Mouse (Mus musculus): ENCODE measurements at regions not wholly inside any gene's neighbourhood (a gene's known extent, or its start where the extent isn't known, plus 50 kb on each side); places are given as distances from the start of the nearest gene placed in this dataset.

GRCm38 (mm10) chr1:79944231-79944630 is 83.3 kb upstream of the Serpine2 start:
- TF ChIP-seq CTCF (IDR thresholded peaks at IDR 0.05; ENCODE audit: low read depth), result no peak
- TF ChIP-seq EP300 (IDR thresholded peaks at IDR 0.05; ENCODE audit: low read depth), result no peak
- H3K4me3 ChIP-seq (ENCODE audit: low read depth, low read length), result no peak overlapping the region
- no peak for DNase-seq (ENCODE audit: low spot score)
- H3K4me1 ChIP-seq (ENCODE audit: control insufficient read depth, insufficient read depth), result no peaks in the 10 kb centered on the region
- 54% methylated on average over 4 of the region's 4 CpGs for WGBS
- no peaks in the 10 kb centered on the region for H3K36me3 ChIP-seq (replicated peaks; ENCODE audit: control insufficient read depth, insufficient read depth, low read length)
- no peak overlapping the region for H3K9ac ChIP-seq (replicated peaks; ENCODE audit: low read depth, low read length)
- no peaks in the 10 kb centered on the region for H3K27me3 ChIP-seq (ENCODE audit: control insufficient read depth, insufficient read depth, low read length)
- ATAC-seq (ENCODE audit: insufficient read depth, low read depth), result no peak
- H3K27ac ChIP-seq (ENCODE audit: low read depth), result no peak overlapping the region
- H3K9me3 ChIP-seq (replicated peaks; ENCODE audit: control insufficient read depth, low read length), result no peaks in the 10 kb centered on the region
- H3K4me2 ChIP-seq (ENCODE audit: low read depth, low read length), result no peak overlapping the region

DNA sequence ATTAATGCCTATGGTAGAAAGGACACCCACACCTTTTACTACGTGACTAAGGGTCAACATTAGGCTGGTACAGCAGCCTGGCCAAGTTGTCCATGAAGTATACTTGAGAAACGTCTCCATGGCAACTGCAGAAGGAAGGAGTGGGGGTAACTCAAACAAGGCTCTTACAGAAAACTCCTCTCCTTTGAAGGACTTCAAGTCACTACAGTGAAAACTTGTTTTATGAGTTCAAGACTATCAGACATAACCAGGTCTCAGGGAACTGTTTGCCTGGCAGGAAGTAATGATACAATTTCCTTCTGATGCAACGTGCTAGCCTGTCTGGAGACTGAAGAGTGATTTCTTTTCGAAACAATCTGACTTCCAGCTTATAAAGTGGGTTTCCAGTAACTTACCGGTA is 71.5 kb upstream of the Serpine2 start:
- Histone ChIP-seq H3K36me3 (replicated peaks; ENCODE audit: control insufficient read depth, insufficient read depth, low read length) (no peaks in the 10 kb centered on the region), H3K9ac (replicated peaks; ENCODE audit: low read depth, low read length) (no peak overlapping the region), H3K4me1 (ENCODE audit: control insufficient read depth, insufficient read depth) (no peaks in the 10 kb centered on the region), H3K27me3 (ENCODE audit: control insufficient read depth, insufficient read depth, low read length) (no peaks in the 10 kb centered on the region), H3K4me3 (ENCODE audit: low read depth, low read length) (no peak overlapping the region), H3K9me3 (replicated peaks; ENCODE audit: control insufficient read depth, low read length) (no peaks in the 10 kb centered on the region), H3K27ac (ENCODE audit: low read depth) (no peak overlapping the region), H3K4me2 (ENCODE audit: low read depth, low read length) (no peak overlapping the region)
- no peak for TF ChIP-seq CTCF (IDR thresholded peaks at IDR 0.05; ENCODE audit: low read depth)
- TF ChIP-seq EP300 (IDR thresholded peaks at IDR 0.05; ENCODE audit: low read depth), result no peak
- 64% methylated on average over 5 of the region's 5 CpGs for WGBS
- DNase-seq (ENCODE audit: low spot score) (no peak), ATAC-seq (ENCODE audit: insufficient read depth, low read depth) (no peak)

DNA sequence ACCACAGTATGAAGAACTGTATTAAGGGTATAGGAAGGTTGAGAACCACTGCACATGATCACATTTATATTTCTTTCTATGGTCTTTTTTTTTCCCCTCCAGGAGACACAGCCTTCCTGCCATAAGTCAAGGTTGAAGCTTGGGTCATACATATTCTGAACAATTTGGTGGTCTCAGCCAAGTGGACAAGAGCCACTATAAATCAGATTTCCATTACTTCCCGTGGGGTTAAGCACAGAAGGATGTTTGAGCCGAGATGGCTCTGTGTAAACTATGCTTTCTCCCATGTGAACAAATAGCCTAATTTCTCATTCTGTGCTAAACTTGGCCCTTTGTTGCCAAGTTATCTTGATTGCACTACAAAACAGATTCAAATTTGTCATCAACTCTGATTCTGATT is 66.8 kb upstream of the Serpine2 start:
- no peaks in the 10 kb centered on the region for H3K27me3 ChIP-seq (ENCODE audit: control insufficient read depth, insufficient read depth, low read length)
- no peak for TF ChIP-seq EP300 (IDR thresholded peaks at IDR 0.05; ENCODE audit: low read depth)
- TF ChIP-seq CTCF (IDR thresholded peaks at IDR 0.05; ENCODE audit: low read depth), result no peak
- no peak for DNase-seq (ENCODE audit: low spot score)
- no peak overlapping the region for H3K4me2 ChIP-seq (ENCODE audit: low read depth, low read length)
- no peaks in the 10 kb centered on the region for H3K9me3 ChIP-seq (replicated peaks; ENCODE audit: control insufficient read depth, low read length)
- H3K4me3 ChIP-seq (ENCODE audit: low read depth, low read length), result no peak overlapping the region
- H3K9ac ChIP-seq (replicated peaks; ENCODE audit: low read depth, low read length), result no peak overlapping the region
- no peak overlapping the region for H3K27ac ChIP-seq (ENCODE audit: low read depth)
- no peaks in the 10 kb centered on the region for H3K4me1 ChIP-seq (ENCODE audit: control insufficient read depth, insufficient read depth)
- no peaks in the 10 kb centered on the region for H3K36me3 ChIP-seq (replicated peaks; ENCODE audit: control insufficient read depth, insufficient read depth, low read length)
- WGBS, result 55% methylated on average over 2 of the region's 2 CpGs
- no peak for ATAC-seq (ENCODE audit: insufficient read depth, low read depth)

- WGBS, result 43% methylated on average over 1 of the region's 1 CpGs
- H3K27ac ChIP-seq (ENCODE audit: low read depth), result no peak overlapping the region
- H3K4me3 ChIP-seq (ENCODE audit: low read depth, low read length), result no peak overlapping the region
- no peak overlapping the region for H3K9ac ChIP-seq (replicated peaks; ENCODE audit: low read depth, low read length)
- no peak for TF ChIP-seq CTCF (IDR thresholded peaks at IDR 0.05; ENCODE audit: low read depth)
- TF ChIP-seq EP300 (IDR thresholded peaks at IDR 0.05; ENCODE audit: low read depth), result no peak
- no peaks in the 10 kb centered on the region for H3K36me3 ChIP-seq (replicated peaks; ENCODE audit: control insufficient read depth, insufficient read depth, low read length)
- H3K4me1 ChIP-seq (ENCODE audit: control insufficient read depth, insufficient read depth), result no peaks in the 10 kb centered on the region
- no peaks in the 10 kb centered on the region for H3K9me3 ChIP-seq (replicated peaks; ENCODE audit: control insufficient read depth, low read length)
- DNase-seq (ENCODE audit: low spot score), result no peak
- H3K4me2 ChIP-seq (ENCODE audit: low read depth, low read length), result no peak overlapping the region
- ATAC-seq (ENCODE audit: insufficient read depth, low read depth), result no peak
- H3K27me3 ChIP-seq (ENCODE audit: control insufficient read depth, insufficient read depth, low read length), result no peaks in the 10 kb centered on the region
Observed at GRCm38 (mm10) chr1:79925776-79926175, 64.8 kb upstream of the Serpine2 start.

DNA sequence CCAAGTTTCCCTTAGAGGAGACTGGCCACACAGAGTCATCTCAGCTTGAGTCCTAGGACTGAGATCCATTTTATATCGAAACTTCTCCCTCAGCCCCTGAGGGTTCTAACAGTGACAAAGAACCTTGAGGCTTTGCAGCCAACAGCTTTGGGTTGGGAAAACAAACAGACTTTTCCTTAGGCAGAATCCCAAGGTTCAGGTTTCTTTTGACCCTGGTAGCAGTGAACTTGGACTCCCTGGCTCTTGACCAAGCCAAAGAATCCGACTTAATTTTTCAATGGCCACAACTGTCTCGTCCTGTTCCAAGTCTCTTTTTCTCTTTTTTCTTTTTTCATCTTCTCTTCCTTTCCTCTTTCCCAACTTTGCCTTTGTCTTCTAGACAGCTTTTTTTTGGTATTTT is 60.9 kb upstream of the Serpine2 start:
- TF ChIP-seq EP300 (IDR thresholded peaks at IDR 0.05; ENCODE audit: low read depth) (no peak), CTCF (IDR thresholded peaks at IDR 0.05; ENCODE audit: low read depth) (no peak)
- H3K27me3 ChIP-seq (ENCODE audit: control insufficient read depth, insufficient read depth, low read length), result no peaks in the 10 kb centered on the region
- H3K4me3 ChIP-seq (ENCODE audit: low read depth, low read length), result no peak overlapping the region
- ATAC-seq (ENCODE audit: insufficient read depth, low read depth) (no peak), DNase-seq (ENCODE audit: low spot score) (no peak)
- 66% methylated on average over 3 of the region's 3 CpGs for WGBS
- no peak overlapping the region for H3K27ac ChIP-seq (ENCODE audit: low read depth)
- no peak overlapping the region for H3K9ac ChIP-seq (replicated peaks; ENCODE audit: low read depth, low read length)
- H3K9me3 ChIP-seq (replicated peaks; ENCODE audit: control insufficient read depth, low read length), result no peaks in the 10 kb centered on the region
- H3K4me1 ChIP-seq (ENCODE audit: control insufficient read depth, insufficient read depth), result no peaks in the 10 kb centered on the region
- no peaks in the 10 kb centered on the region for H3K36me3 ChIP-seq (replicated peaks; ENCODE audit: control insufficient read depth, insufficient read depth, low read length)
- no peak overlapping the region for H3K4me2 ChIP-seq (ENCODE audit: low read depth, low read length)

DNA sequence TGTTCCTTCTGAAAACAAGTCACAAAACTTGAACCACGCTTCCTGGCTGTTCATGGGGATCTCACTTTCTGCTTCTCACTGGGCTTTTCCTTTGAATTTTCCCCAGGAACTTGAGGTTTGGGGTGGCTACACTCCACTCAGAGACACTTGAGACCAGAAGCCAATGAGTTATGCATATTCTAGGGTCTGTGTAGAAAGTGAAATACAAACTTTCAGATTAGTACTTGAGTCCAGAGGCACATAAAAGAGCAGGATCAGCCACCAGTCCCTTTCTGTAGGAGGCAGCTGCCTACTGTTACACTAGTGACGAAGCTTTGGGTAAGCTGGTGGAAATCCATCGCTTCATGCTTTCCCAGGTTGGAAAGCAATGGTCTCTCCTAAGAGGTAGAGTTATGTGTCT is 60.4 kb upstream of the Serpine2 start:
- H3K27ac ChIP-seq (ENCODE audit: low read depth), result no peak overlapping the region
- 80% methylated on average over 3 of the region's 3 CpGs for WGBS
- no peaks in the 10 kb centered on the region for H3K27me3 ChIP-seq (ENCODE audit: control insufficient read depth, insufficient read depth, low read length)
- no peaks in the 10 kb centered on the region for H3K4me1 ChIP-seq (ENCODE audit: control insufficient read depth, insufficient read depth)
- H3K9ac ChIP-seq (replicated peaks; ENCODE audit: low read depth, low read length), result no peak overlapping the region
- TF ChIP-seq CTCF (IDR thresholded peaks at IDR 0.05; ENCODE audit: low read depth) (no peak), EP300 (IDR thresholded peaks at IDR 0.05; ENCODE audit: low read depth) (no peak)
- H3K36me3 ChIP-seq (replicated peaks; ENCODE audit: control insufficient read depth, insufficient read depth, low read length), result no peaks in the 10 kb centered on the region
- H3K4me2 ChIP-seq (ENCODE audit: low read depth, low read length), result no peak overlapping the region
- DNase-seq (ENCODE audit: low spot score), result no peak
- no peak for ATAC-seq (ENCODE audit: insufficient read depth, low read depth)
- H3K4me3 ChIP-seq (ENCODE audit: low read depth, low read length), result no peak overlapping the region
- no peaks in the 10 kb centered on the region for H3K9me3 ChIP-seq (replicated peaks; ENCODE audit: control insufficient read depth, low read length)

All from heart, postnatal 0 days (tissue).